Mouse (Mus musculus) cortical plate, adult 2 months (tissue): ENCODE measurements around the gene Ptprk.

Experiments
- CTCF ChIP-seq: fragments of 200-500 bp; IDR thresholded peaks from 2 replicates; pipeline ENCODE4 v1.5.1; 2011; ENCODE audit warnings: mild to moderate bottlenecking, control low read depth, low read length; ENCODE audit not compliant: insufficient read depth; ENCODE audit errors: extremely low read depth
- POLR2A ChIP-seq: fragments of 200-500 bp; IDR thresholded peaks from 2 replicates; pipeline ENCODE4 v1.6.1; 2011; ENCODE audit warnings: mild to moderate bottlenecking, low read length, control low read depth; ENCODE audit not compliant: insufficient read depth; ENCODE audit errors: extremely low read depth

DNA sequence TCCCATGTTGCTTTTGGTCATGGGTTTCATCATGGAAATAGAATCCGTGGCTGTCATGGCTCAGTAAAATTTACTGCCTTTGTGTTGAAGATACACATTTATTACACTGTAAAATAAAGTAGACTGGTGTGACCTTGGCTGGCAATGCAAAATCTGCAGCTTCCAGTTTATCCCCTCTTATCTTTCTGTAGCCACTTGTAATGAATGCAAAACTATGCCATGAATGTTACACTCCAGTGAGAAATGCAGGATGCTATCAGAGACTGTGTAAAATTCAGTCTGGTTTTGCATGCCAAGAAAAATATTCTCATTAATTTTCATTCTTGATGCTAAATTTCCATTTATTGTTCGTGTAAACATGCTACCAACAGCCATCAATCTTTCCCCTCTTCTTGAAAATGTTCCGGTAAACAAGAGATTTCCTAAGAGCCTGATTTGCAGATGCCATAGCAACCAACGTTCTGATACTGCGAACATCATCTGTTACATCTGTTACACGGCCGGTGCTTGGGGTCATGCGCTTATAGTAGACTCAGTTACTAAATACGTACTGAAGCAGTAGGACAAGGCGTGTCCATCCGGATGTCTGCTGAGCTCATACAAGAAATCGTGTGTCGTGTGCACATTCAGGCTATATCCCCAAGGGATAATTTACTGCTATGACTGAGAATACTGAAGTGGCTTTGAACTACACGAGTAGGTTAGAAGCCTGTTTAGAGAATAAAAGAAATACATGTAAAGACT is 449.5 kb downstream of the Ptprk start:
- TF ChIP-seq CTCF (no peak), POLR2A (no peak)
